25 mouse cellular contexts compared by ENCODE assay signal in the genomic region with DNA sequence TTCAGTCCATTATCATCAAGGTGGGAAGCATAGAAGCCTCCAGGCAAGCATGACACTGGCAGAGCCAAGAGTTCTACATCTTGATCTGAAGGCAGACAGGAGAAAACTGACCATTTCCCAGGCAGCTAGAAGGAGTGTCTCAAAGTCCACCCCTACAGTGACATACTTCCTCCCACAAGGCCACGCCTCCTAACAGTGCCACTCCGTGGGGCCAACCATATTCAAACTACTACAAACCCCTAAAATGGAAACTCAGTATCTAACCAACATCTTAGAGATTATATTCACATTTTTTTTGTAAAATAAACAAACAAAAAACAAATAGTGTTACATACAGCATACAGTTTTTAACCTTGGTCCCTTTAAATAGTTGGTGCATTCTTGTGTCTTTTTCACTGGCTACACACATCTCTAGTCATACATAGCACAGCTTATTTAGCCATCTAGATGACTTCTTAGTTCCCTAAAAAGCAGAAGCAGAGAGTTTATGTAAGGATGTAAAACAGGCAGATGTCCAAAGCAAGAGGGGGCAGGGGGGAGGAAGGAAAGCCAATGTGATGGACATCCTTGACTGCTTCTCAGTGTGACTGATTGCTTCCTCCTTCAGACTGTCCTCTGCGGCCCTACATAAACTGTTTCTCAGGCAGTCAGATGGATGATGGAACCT.
DNase-seq lines count a peak whose midpoint lies in the region; ATAC-seq and TF ChIP-seq lines count a peak whose summit lies in the region.
"Had no signal": no experiment of that assay in that cellular context is flagged by ENCODE, and none has a peak within 500 bp of the region (broad histone marks: within the 10 kb centered on the region; RNA-seq: fewer than 3 reads in every experiment).

No protein-coding gene starts in this region.

- no peaks in the 10 kb centered on the region for H3K4me1 ChIP-seq in lung, embryonic 14.5 days (ENCODE audit: insufficient read depth)
- H3K4me1 ChIP-seq in CH12.LX (ENCODE audit: control insufficient read depth in 1 of 2, insufficient read depth in 2 of 2): peaks cover 7 to 23% of the 10 kb centered on the region in 2 experiments; a peak in 3 of 4 replicates
- H3K4me1 ChIP-seq in heart, embryonic 11.5 days (ENCODE audit: control insufficient read depth, insufficient read depth, low read length): no peaks in the 10 kb centered on the region
- H3K4me1 ChIP-seq: embryonic facial prominence, embryonic 12.5 days; forebrain, embryonic 15.5 days; heart, embryonic 15.5 days; limb, embryonic 12.5 days; midbrain, embryonic 13.5 days; neural tube, embryonic 13.5 days had no signal

- H3K9me3 ChIP-seq in lung, embryonic 14.5 days (ENCODE audit: low read depth, low read length): no peaks in the 10 kb centered on the region
- H3K9me3 ChIP-seq in CH12.LX (replicated peaks; ENCODE audit: low read length): no peaks in the 10 kb centered on the region
- H3K9me3 ChIP-seq in heart, embryonic 11.5 days (replicated peaks; ENCODE audit: control insufficient read depth, low read length): no peaks in the 10 kb centered on the region
- H3K9me3 ChIP-seq: embryonic facial prominence, embryonic 12.5 days; forebrain, embryonic 15.5 days; G1E; heart, embryonic 15.5 days; limb, embryonic 12.5 days; midbrain, embryonic 13.5 days; neural tube, embryonic 13.5 days had no signal

- H3K27me3 ChIP-seq in lung, embryonic 14.5 days (ENCODE audit: insufficient read depth, low read length): no peaks in the 10 kb centered on the region
- no peaks in the 10 kb centered on the region for H3K27me3 ChIP-seq in CH12.LX (replicated peaks)
- no peaks in the 10 kb centered on the region for H3K27me3 ChIP-seq in heart, embryonic 11.5 days (ENCODE audit: control insufficient read depth, insufficient read depth, low read length)
- H3K27me3 ChIP-seq: embryonic facial prominence, embryonic 12.5 days; forebrain, embryonic 15.5 days; heart, embryonic 15.5 days; limb, embryonic 12.5 days; midbrain, embryonic 13.5 days; neural tube, embryonic 13.5 days had no signal

- no peaks in the 10 kb centered on the region for H3K79me2 ChIP-seq in CH12.LX (replicated peaks; ENCODE audit: control insufficient read depth, extremely low read depth, insufficient read depth, poor library complexity, severe bottlenecking)

- TF ChIP-seq CTCF in lung, embryonic 14.5 days (IDR thresholded peaks at IDR 0.05; ENCODE audit: low read depth): no peak
- TF ChIP-seq CTCF in CH12.LX (conservative IDR thresholded peaks at IDR 0.05 in 1 of 2, IDR thresholded peaks at IDR 0.05 in 1 of 2; ENCODE audit: low read depth in 2 of 2, low read length in 2 of 2): no peak

- WGBS in lung, embryonic 14.5 days: 74% methylated on average over 3 of the region's 3 CpGs
- 82% methylated on average over 3 of the region's 3 CpGs for WGBS in heart, embryonic 11.5 days (ENCODE audit: insufficient replicate concordance)

- no peak overlapping the region for H3K4me3 ChIP-seq in lung, embryonic 14.5 days (ENCODE audit: low read depth, low read length)
- H3K4me3 ChIP-seq in CH12.LX (replicated peaks in 1 of 3; ENCODE audit: low read depth in 2 of 3, low read length in 2 of 3, poor library complexity in 1 of 3): no peak overlapping the region
- H3K4me3 ChIP-seq in heart, embryonic 11.5 days (ENCODE audit: low read depth, low read length): no peak overlapping the region
- H3K4me3 ChIP-seq: embryonic facial prominence, embryonic 12.5 days; forebrain, embryonic 15.5 days; heart, embryonic 15.5 days; limb, embryonic 12.5 days; midbrain, embryonic 13.5 days; neural tube, embryonic 13.5 days had no signal

- TF ChIP-seq POLR2A in CH12.LX (IDR thresholded peaks at IDR 0.05; ENCODE audit: low read depth, low read length): no peak; the same call in 1 of the 2 replicates

- H3K36me3 ChIP-seq in lung, embryonic 14.5 days (ENCODE audit: insufficient read depth): no peaks in the 10 kb centered on the region
- H3K36me3 ChIP-seq in CH12.LX (replicated peaks in 1 of 2; ENCODE audit: control insufficient read depth in 1 of 2, insufficient read depth in 1 of 2, low read length in 1 of 2): no peaks in the 10 kb centered on the region
- no peaks in the 10 kb centered on the region for H3K36me3 ChIP-seq in heart, embryonic 11.5 days (ENCODE audit: control insufficient read depth, insufficient read depth, low read length)
- H3K36me3 ChIP-seq: embryonic facial prominence, embryonic 12.5 days; forebrain, embryonic 15.5 days; G1E; heart, embryonic 15.5 days; limb, embryonic 12.5 days; midbrain, embryonic 13.5 days; neural tube, embryonic 13.5 days had no signal

- no peak overlapping the region for H3K9ac ChIP-seq in lung, embryonic 14.5 days
- H3K9ac ChIP-seq in CH12.LX (ENCODE audit: insufficient read depth, low read depth): no peak overlapping the region
- no peak overlapping the region for H3K9ac ChIP-seq in heart, embryonic 11.5 days (ENCODE audit: low read depth, low read length)
- H3K9ac ChIP-seq: embryonic facial prominence, embryonic 12.5 days; forebrain, embryonic 15.5 days; heart, embryonic 15.5 days; hindbrain, embryonic 14.5 days; limb, embryonic 12.5 days; midbrain, embryonic 13.5 days; neural tube, embryonic 13.5 days had no signal

- no peak for TF ChIP-seq RAD21 in CH12.LX (IDR thresholded peaks at IDR 0.05; ENCODE audit: low read depth, low read length)

- no peak for DNase-seq in lung, embryonic 14.5 days
- no peak for DNase-seq in lung, postnatal 14 days
- peak; percentile 9 for DNase-seq in 416B (ENCODE audit: low read depth)
- peak; percentile 77 for DNase-seq in CH12.LX (ENCODE audit: extremely low read depth)
- DNase-seq in lung, postnatal 4 days: peak; percentile 10 to 24
- no peak for DNase-seq in left cerebral cortex, postnatal 36 days (ENCODE audit: low spot score in 2 of 2)
- no peak for DNase-seq in cerebellum, adult 11 months
- DNase-seq: adrenal gland, postnatal 10 days; cerebellum, adult 9-10 months; cerebellum, postnatal 36 days; embryo, embryonic 11 days; kidney, adult 9 months; kidney, postnatal 10 days; layer of hippocampus, adult 9-11 months; thymus, postnatal 25 days had no signal

- no peak overlapping the region for H3K27ac ChIP-seq in lung, embryonic 14.5 days (ENCODE audit: low read depth)
- no peak overlapping the region for H3K27ac ChIP-seq in CH12.LX (ENCODE audit: insufficient read depth, low read depth)
- no peak overlapping the region for H3K27ac ChIP-seq in heart, embryonic 11.5 days (ENCODE audit: low read depth, low read length)
- H3K27ac ChIP-seq: embryonic facial prominence, embryonic 12.5 days; forebrain, embryonic 15.5 days; heart, embryonic 15.5 days; hindbrain, embryonic 14.5 days; limb, embryonic 12.5 days; midbrain, embryonic 13.5 days; neural tube, embryonic 13.5 days had no signal

- in situ Hi-C loops in CH12.LX (cut with MboI; ENCODE audit: low pct_ligation_motif_present, low pct_unique_long_range_greater_than_20kb, low sequenced_read_pairs): no loop called here

- H3K4me2 ChIP-seq in lung, embryonic 14.5 days: no peak overlapping the region
- H3K4me2 ChIP-seq in CH12.LX (ENCODE audit: insufficient read depth, low read depth, poor library complexity, severe bottlenecking): peak overlapping the region; percentile 9; the same call in 1 of the 2 replicates
- H3K4me2 ChIP-seq in heart, embryonic 11.5 days: no peak overlapping the region
- H3K4me2 ChIP-seq: embryonic facial prominence, embryonic 12.5 days; forebrain, embryonic 15.5 days; heart, embryonic 15.5 days; hindbrain, embryonic 14.5 days; limb, embryonic 12.5 days; midbrain, embryonic 13.5 days; neural tube, embryonic 13.5 days had no signal

- dilution Hi-C loops in CH12.LX (cut with MboI; ENCODE audit: extremely low pct_ligation_motif_present, extremely low pct_unique_long_range_greater_than_20kb, low sequenced_read_pairs): no loop called here

- intact Hi-C loops in left cerebral cortex, postnatal 36 days (cut with DNase I): no loop called here

- peak; percentile 51; the same call in 1 of the 2 replicates for TF ChIP-seq EP300 in CH12.LX (IDR thresholded peaks at IDR 0.05; ENCODE audit: low read length)

- peak; percentile 11; the same call in 1 of the 2 replicates for ATAC-seq in lung, embryonic 14.5 days (ENCODE audit: insufficient read depth)
- no peak for ATAC-seq in heart, embryonic 11.5 days (replicated peaks; ENCODE audit: insufficient number of reproducible peaks, low FRiP score, low TSS enrichment)
- ATAC-seq: forebrain, embryonic 15.5 days; intestine, postnatal 0 days; midbrain, embryonic 13.5 days had no signal

TF ChIP-seq in CH12.LX, 34 proteins besides CTCF, POLR2A, EP300 and RAD21 (continues in another document):
- TF ChIP-seq MYC (IDR thresholded peaks at IDR 0.05; ENCODE audit: low read depth, low read length) (no peak), UBTF (IDR thresholded peaks at IDR 0.05; ENCODE audit: low read depth, low read length) (no peak), SMC3 (IDR thresholded peaks at IDR 0.05; ENCODE audit: low read depth, low read length) (no peak), PAX5 (IDR thresholded peaks at IDR 0.05; ENCODE audit: low read length) (no peak), NRF1 (IDR thresholded peaks at IDR 0.05; ENCODE audit: low read depth, low read length) (no peak), TBP (conservative IDR thresholded peaks at IDR 0.05; ENCODE audit: low read depth, low read length) (no peak), ZC3H11A (IDR thresholded peaks at IDR 0.05; ENCODE audit: low read depth, low read length) (no peak), BHLHE40 (IDR thresholded peaks at IDR 0.05; ENCODE audit: low read depth, low read length) (no peak), IRF4 (IDR thresholded peaks at IDR 0.05; ENCODE audit: low read depth, low read length) (0 out of 2 replicates have a peak, but pooled peaks have one; percentile 19), GABPA (IDR thresholded peaks at IDR 0.05; ENCODE audit: insufficient replicate concordance, low read depth, low read length) (no peak), MXI1 (IDR thresholded peaks at IDR 0.05; ENCODE audit: low read depth, low read length) (no peak), CHD1 (IDR thresholded peaks at IDR 0.05; ENCODE audit: low read depth, low read length) (0 out of 2 replicates have a peak, but pooled peaks have one; percentile 51), RCOR1 (conservative IDR thresholded peaks at IDR 0.05; ENCODE audit: low read depth, low read length) (no peak), CHD2 (IDR thresholded peaks at IDR 0.05; ENCODE audit: low read length) (0 out of 2 replicates have a peak, but pooled peaks have one; percentile 40), ETS1 (conservative IDR thresholded peaks at IDR 0.05; ENCODE audit: low read depth, low read length) (peak; percentile 34; the same call in 1 of the 2 replicates), SIN3A (IDR thresholded peaks at IDR 0.05; ENCODE audit: low read length) (peak; percentile 51; the same call in 1 of the 2 replicates), JUN (IDR thresholded peaks at IDR 0.05; ENCODE audit: insufficient read depth, low read depth, low read length) (no peak), JUND (conservative IDR thresholded peaks at IDR 0.05; ENCODE audit: low read depth, low read length) (no peak), TCF12 (IDR thresholded peaks at IDR 0.05; ENCODE audit: low read depth, low read length) (0 out of 2 replicates have a peak, but pooled peaks have one; percentile 4), ZMIZ1 (IDR thresholded peaks at IDR 0.05; ENCODE audit: low read depth, low read length) (no peak)

Comparison
In these comparisons a context has a peak if more than half of its experiments do, and no peak if none do; other contexts are left out.
1. DNase-seq: peak in 416B (single experiment), CH12.LX (single experiment) and lung, postnatal 4 days (2 of 2); none in lung, embryonic 14.5 days (single experiment), lung, postnatal 14 days (single experiment), left cerebral cortex, postnatal 36 days (0 of 2) and cerebellum, adult 11 months (single experiment).